Mouse (Mus musculus): Measurements from ENCODE around the gene Kif19a.

DNA sequence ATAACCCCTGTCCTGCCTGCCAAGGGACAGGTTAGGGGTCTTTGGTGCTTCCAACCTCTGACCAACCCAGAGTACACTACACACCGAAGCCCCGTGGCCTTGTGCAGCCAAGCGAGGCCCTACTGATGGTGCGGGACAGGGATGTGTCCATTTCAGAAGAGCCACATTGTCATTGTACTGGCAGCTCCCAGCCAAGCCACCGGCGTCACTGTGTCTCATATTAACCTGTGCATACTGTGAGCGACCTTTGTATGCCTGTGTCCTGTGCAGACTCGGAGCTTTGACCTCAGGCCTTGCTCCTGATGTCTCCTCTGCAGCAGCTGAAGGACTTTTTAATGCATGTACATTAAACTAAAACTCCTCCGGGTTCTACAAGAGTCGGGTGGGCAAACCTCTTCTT lies 44.7 kb upstream of the Kif19a start:
- no peak for TF ChIP-seq CTCF (IDR thresholded peaks at IDR 0.05; ENCODE audit: low read depth)
- TF ChIP-seq EP300 (IDR thresholded peaks at IDR 0.05; ENCODE audit: low read depth) = no peak
